Mouse (Mus musculus) spleen, adult 2 months (tissue): Measurements from ENCODE around the gene Bhlhe41.

Experiments used
- CTCF ChIP-seq: fragments of 200-500 bp; IDR thresholded peaks from 2 replicates; pipeline ENCODE4 v1.5.1; 2011; ENCODE audit warnings: mild to moderate bottlenecking, inconsistent platforms; ENCODE audit not compliant: insufficient read depth, insufficient read length, insufficient replicate concordance; ENCODE audit errors: extremely low read depth
- POLR2A ChIP-seq: fragments of 200-500 bp; IDR thresholded peaks from 2 replicates; pipeline ENCODE4 v1.6.1; 2011; ENCODE audit warnings: low read depth, low read length, inconsistent platforms

- TF ChIP-seq CTCF, result no peak
- no peak for TF ChIP-seq POLR2A
Observed at GRCm38 (mm10) chr6:145876986-145877735, 11.8 kb upstream of the Bhlhe41 start.
